Mouse (Mus musculus): ENCODE measurements around the gene Mindy4b-ps. TPM values are rescaled to one million over a fixed set of nuclear protein-coding genes. Genes with fewer than 3 reads are reported as not detected.
"Not testable (repeated sequence)": the region's sequence is repeated elsewhere in the genome, so short reads cannot be mapped to it uniquely, and the experiment has no call there.

Mindy4b-ps gene
- not detected in 2 replicates for polyA plus RNA-seq (2012; rRNA removed)

GRCm38 (mm10) chr3:58822211-58822610, at the start of gene Mindy4b-ps:
Mindy4b-ps (minus strand) TSS chr3:58822311.
- DNase-seq (ENCODE audit: low read depth, low spot score) = no peak
- WGBS = 50% methylated on average over 4 of the region's 4 CpGs

- 77% methylated on average over 2 of the region's 2 CpGs for WGBS
- DNase-seq (ENCODE audit: low read depth, low spot score) = not testable (repeated sequence)
Measured at GRCm38 (mm10) chr3:58871882-58872281, 49.8 kb upstream of the Mindy4b-ps start.

- WGBS = 46% methylated on average over 7 of the region's 7 CpGs
- DNase-seq (ENCODE audit: low read depth, low spot score) = no peak
Measured at GRCm38 (mm10) chr3:58865690-58866089, 43.6 kb upstream of the Mindy4b-ps start.

- no peak for DNase-seq (ENCODE audit: low read depth, low spot score)
- 63% methylated on average over 2 of the region's 2 CpGs for WGBS
Measured at GRCm38 (mm10) chr3:58862976-58863375, 40.9 kb upstream of the Mindy4b-ps start.

- DNase-seq (ENCODE audit: low read depth, low spot score) = no peak
- 26% methylated on average over 1 of the region's 1 CpGs for WGBS
Measured at GRCm38 (mm10) chr3:58843415-58843814, 21.3 kb upstream of the Mindy4b-ps start.

GRCm38 (mm10) chr3:58833442-58834160, 11.5 kb upstream of the Mindy4b-ps start:
- 85% methylated on average over 5 of the region's 5 CpGs for WGBS
- no peak for DNase-seq (ENCODE audit: low read depth, low spot score)

- DNase-seq (ENCODE audit: low read depth, low spot score) = no peak
- 61% methylated on average over 2 of the region's 2 CpGs for WGBS
Measured at GRCm38 (mm10) chr3:58832888-58833287, 10.8 kb upstream of the Mindy4b-ps start.

GRCm38 (mm10) chr3:58831586-58831985, 9.5 kb upstream of the Mindy4b-ps start:
- 77% methylated on average over 5 of the region's 5 CpGs for WGBS
- DNase-seq (ENCODE audit: low read depth, low spot score) = no peak

GRCm38 (mm10) chr3:58829926-58830325, 7.8 kb upstream of the Mindy4b-ps start:
- 80% methylated on average over 1 of the region's 1 CpGs for WGBS
- DNase-seq (ENCODE audit: low read depth, low spot score) = no peak

- no peak for DNase-seq (ENCODE audit: low read depth, low spot score)
- WGBS = 77% methylated on average over 14 of the region's 14 CpGs
Measured at GRCm38 (mm10) chr3:58828366-58829153, 6.4 kb upstream of the Mindy4b-ps start.

- no peak for DNase-seq (ENCODE audit: low read depth, low spot score)
- WGBS = 60% methylated on average over 4 of the region's 4 CpGs
Measured at GRCm38 (mm10) chr3:58826266-58826665, 4.2 kb upstream of the Mindy4b-ps start.

- WGBS = 59% methylated on average over 6 of the region's 6 CpGs
- no peak for DNase-seq (ENCODE audit: low read depth, low spot score)
Measured at GRCm38 (mm10) chr3:58817337-58817736, 4.8 kb downstream of the Mindy4b-ps start.

GRCm38 (mm10) chr3:58814191-58814590, 7.9 kb downstream of the Mindy4b-ps start:
- 73% methylated on average over 3 of the region's 3 CpGs for WGBS

GRCm38 (mm10) chr3:58810353-58810752, 11.8 kb downstream of the Mindy4b-ps start:
- no peak for DNase-seq (ENCODE audit: low read depth, low spot score)
- 35% methylated on average over 11 of the region's 11 CpGs for WGBS

More at GRCm38 (mm10) chr3:58814191-58814590, 7.9 kb downstream of the Mindy4b-ps start:
- no peak for DNase-seq (ENCODE audit: low read depth, low spot score)

GRCm38 (mm10) chr3:58809111-58809915, 12.8 kb downstream of the Mindy4b-ps start:
- 63% methylated on average over 12 of the region's 12 CpGs for WGBS
- DNase-seq (ENCODE audit: low read depth, low spot score) = no peak

- WGBS = 93% methylated on average over 5 of the region's 5 CpGs
- no peak for DNase-seq (ENCODE audit: low read depth, low spot score)
Measured at GRCm38 (mm10) chr3:58808636-58809035, 13.5 kb downstream of the Mindy4b-ps start.

GRCm38 (mm10) chr3:58804745-58805144, 17.4 kb downstream of the Mindy4b-ps start:
- WGBS = 87% methylated on average over 6 of the region's 6 CpGs
- DNase-seq (ENCODE audit: low read depth, low spot score) = no peak

GRCm38 (mm10) chr3:58798676-58799075, 23.4 kb downstream of the Mindy4b-ps start:
- 60% methylated on average over 4 of the region's 4 CpGs for WGBS
- no peak for DNase-seq (ENCODE audit: low read depth, low spot score)

- 85% methylated on average over 8 of the region's 8 CpGs for WGBS
- DNase-seq (ENCODE audit: low read depth, low spot score) = no peak
Measured at GRCm38 (mm10) chr3:58798245-58798644, 23.9 kb downstream of the Mindy4b-ps start.

- WGBS = 54% methylated on average over 7 of the region's 7 CpGs
- no peak for DNase-seq (ENCODE audit: low read depth, low spot score)
Measured at GRCm38 (mm10) chr3:58789473-58789872, 32.6 kb downstream of the Mindy4b-ps start.
